Mouse (Mus musculus) liver, adult 2 months (tissue): ENCODE measurements at regions not wholly inside any gene's neighbourhood (a gene's known extent, or its start where the extent isn't known, plus 50 kb on each side); places are given as distances from the start of the nearest gene placed in this dataset.

Experiments used
- DNase-seq: peaks from one replicate; pipeline ENCODE4 v3.0.0-alpha.2; 2011; ENCODE audit warnings: low read depth, low spot score; ENCODE audit errors: extremely low read depth
- H3K27ac ChIP-seq: fragments of 200-500 bp; replicated peaks from 2 replicates; pipeline ENCODE4 v1.5.1; 2012; ENCODE audit warnings: low read depth, mild to moderate bottlenecking, control low read depth, inconsistent platforms, low read length; ENCODE audit not compliant: insufficient read depth
- H3K27me3 ChIP-seq: fragments of 200-500 bp; 2 replicates; pipeline ENCODE4 v1.6.1; 2012; ENCODE audit warnings: mild to moderate bottlenecking, moderate library complexity, low read length, inconsistent platforms; ENCODE audit not compliant: control insufficient read depth, insufficient read depth
- H3K36me3 ChIP-seq: fragments of 200-500 bp; 2 replicates; pipeline ENCODE4 v1.6.1; 2012; ENCODE audit warnings: low read length, inconsistent platforms; ENCODE audit not compliant: control insufficient read depth, insufficient read depth
- H3K4me1 ChIP-seq: fragments of 200-500 bp; 2 replicates; pipeline ENCODE4 v1.6.1; 2011; ENCODE audit warnings: low read length; ENCODE audit not compliant: control insufficient read depth, insufficient read depth
- H3K4me3 ChIP-seq: fragments of 200-500 bp; 2 replicates; pipeline ENCODE4 v1.5.1; 2011; ENCODE audit warnings: low read depth, mild to moderate bottlenecking, control low read depth, low read length, moderate library complexity; ENCODE audit not compliant: insufficient read depth
- H3K79me2 ChIP-seq: fragments of 200-500 bp; 2 replicates; pipeline ENCODE4 v1.6.1; 2012; ENCODE audit warnings: inconsistent platforms, mild to moderate bottlenecking, low read length, moderate library complexity; ENCODE audit not compliant: control insufficient read depth, insufficient read depth
- H3K9ac ChIP-seq: fragments of 200-500 bp; 2 replicates; pipeline ENCODE4 v1.6.1; 2012; ENCODE audit warnings: low read depth, mild to moderate bottlenecking, control low read depth, inconsistent platforms, low read length
- CTCF ChIP-seq: fragments of 200-500 bp; IDR thresholded peaks from 2 replicates; pipeline ENCODE4 v1.5.1; 2011; ENCODE audit warnings: low read depth, low read length, control low read depth
- POLR2A ChIP-seq: fragments of 200-500 bp; IDR thresholded peaks from 2 replicates; pipeline ENCODE4 v1.6.1; 2011; ENCODE audit warnings: low read length, control low read depth; ENCODE audit not compliant: insufficient read depth; ENCODE audit errors: extremely low read depth
- WGBS: fragments of 180-500 bp; shearing (Covaris S2); methylation state at CpG from one replicate; pipeline ENCODE4 v1.1.7; 2018; 5-methylcytosine and 5-hydroxymethylcytosine counted together

DNA sequence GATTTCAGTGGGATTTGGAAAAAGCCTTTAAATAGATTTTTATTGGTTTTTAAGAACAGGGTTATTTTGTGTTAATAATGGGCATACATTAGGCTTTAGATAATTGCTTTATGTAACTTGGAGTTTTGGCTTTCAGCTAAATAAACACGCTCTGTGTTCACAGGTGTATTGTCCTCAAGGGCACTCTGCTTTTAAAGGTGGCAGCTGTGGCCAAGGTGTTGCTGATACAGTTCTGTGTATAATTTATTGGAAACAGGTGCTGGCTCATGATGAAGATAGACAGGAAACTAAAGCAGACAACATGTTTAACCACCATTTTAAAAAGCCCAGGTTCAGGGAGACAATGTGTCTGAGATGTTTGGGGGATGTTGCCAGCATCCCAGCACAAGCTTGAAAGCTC, 242.3 kb upstream of the Lrtm1 start:
- peaks cover 8% of the 10 kb centered on the region for H3K4me1 ChIP-seq
- H3K36me3 ChIP-seq = no peaks in the 10 kb centered on the region
- peak; percentile 67 for DNase-seq
- no peaks in the 10 kb centered on the region for H3K79me2 ChIP-seq
- H3K9ac ChIP-seq = no peak overlapping the region
- WGBS = 18% methylated on average over 1 of the region's 1 CpGs
- no peak overlapping the region for H3K27ac ChIP-seq
- H3K4me3 ChIP-seq = no peak overlapping the region
- no peaks in the 10 kb centered on the region for H3K27me3 ChIP-seq
- TF ChIP-seq CTCF = no peak
- no peak for TF ChIP-seq POLR2A

DNA sequence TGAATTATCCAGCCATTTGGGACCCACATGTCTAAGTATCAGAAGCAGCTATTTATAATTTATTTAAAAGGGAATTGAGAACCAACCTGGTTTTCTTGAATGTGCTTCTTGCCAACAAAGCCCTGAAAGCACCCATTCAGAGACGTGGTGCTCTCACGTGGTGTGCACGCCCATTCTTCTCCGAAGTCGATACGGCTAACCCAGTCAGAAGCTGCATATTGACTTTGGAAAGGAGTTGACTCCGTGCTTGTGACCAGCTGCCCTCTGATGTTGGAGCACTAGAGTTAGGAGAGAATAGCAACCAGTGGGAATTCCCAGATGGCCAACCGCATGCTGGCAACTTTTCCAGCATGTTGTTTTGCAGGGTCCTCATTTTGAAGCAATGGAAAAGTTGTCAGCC, 240.2 kb upstream of the Lrtm1 start:
- no peak overlapping the region; the same call in 1 of the 2 replicates for H3K27ac ChIP-seq
- no peak overlapping the region for H3K9ac ChIP-seq
- 29% methylated on average over 8 of the region's 8 CpGs for WGBS
- H3K36me3 ChIP-seq = no peaks in the 10 kb centered on the region
- H3K4me1 ChIP-seq = peaks cover 8% of the 10 kb centered on the region
- no peaks in the 10 kb centered on the region for H3K79me2 ChIP-seq
- no peak overlapping the region for H3K4me3 ChIP-seq
- H3K27me3 ChIP-seq = no peaks in the 10 kb centered on the region
- peak; percentile 91 for DNase-seq
- TF ChIP-seq POLR2A (no peak), CTCF (no peak)

DNA sequence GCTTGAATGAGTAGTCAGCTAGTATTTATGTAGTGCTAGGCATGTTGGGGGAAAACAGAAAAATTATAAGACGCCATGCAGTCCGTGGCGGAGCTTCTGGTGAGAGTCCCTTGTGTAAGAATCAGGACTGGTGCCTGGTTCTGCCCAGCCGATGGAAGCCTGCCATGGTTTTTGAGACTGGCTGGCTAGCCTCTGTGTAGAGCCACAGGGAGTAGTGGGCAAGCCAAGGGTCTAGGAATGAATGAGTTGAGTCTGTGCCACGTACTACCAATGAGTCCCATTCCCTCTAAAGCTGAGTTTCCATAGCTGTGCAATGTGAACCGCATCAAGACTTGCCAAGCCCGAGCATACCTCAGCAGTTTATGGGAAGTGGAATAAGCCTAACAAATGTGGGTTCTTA, 236.3 kb upstream of the Lrtm1 start:
- Histone ChIP-seq H3K79me2 (no peaks in the 10 kb centered on the region), H3K4me1 (peaks cover 4% of the 10 kb centered on the region)
- no peak for DNase-seq

GRCm38 (mm10) chr14:28784106-28784633, 233.8 kb upstream of the Lrtm1 start:
- H3K4me3 ChIP-seq = no peak overlapping the region
- 93% methylated on average over 6 of the region's 6 CpGs for WGBS
- no peak overlapping the region for H3K27ac ChIP-seq
- no peaks in the 10 kb centered on the region for H3K79me2 ChIP-seq
- no peaks in the 10 kb centered on the region for H3K27me3 ChIP-seq
- H3K9ac ChIP-seq = no peak overlapping the region
- TF ChIP-seq CTCF (no peak), POLR2A (no peak)
- no peaks in the 10 kb centered on the region for H3K4me1 ChIP-seq
- DNase-seq = no peak
- H3K36me3 ChIP-seq = no peaks in the 10 kb centered on the region

More for the DNA sequence above, 236.3 kb upstream of the Lrtm1 start:
- no peaks in the 10 kb centered on the region for H3K27me3 ChIP-seq
- 92% methylated on average over 7 of the region's 7 CpGs for WGBS
- no peaks in the 10 kb centered on the region for H3K36me3 ChIP-seq
- H3K9ac ChIP-seq = no peak overlapping the region
- H3K4me3 ChIP-seq = no peak overlapping the region
- TF ChIP-seq CTCF (no peak), POLR2A (no peak)
- H3K27ac ChIP-seq = no peak overlapping the region

DNA sequence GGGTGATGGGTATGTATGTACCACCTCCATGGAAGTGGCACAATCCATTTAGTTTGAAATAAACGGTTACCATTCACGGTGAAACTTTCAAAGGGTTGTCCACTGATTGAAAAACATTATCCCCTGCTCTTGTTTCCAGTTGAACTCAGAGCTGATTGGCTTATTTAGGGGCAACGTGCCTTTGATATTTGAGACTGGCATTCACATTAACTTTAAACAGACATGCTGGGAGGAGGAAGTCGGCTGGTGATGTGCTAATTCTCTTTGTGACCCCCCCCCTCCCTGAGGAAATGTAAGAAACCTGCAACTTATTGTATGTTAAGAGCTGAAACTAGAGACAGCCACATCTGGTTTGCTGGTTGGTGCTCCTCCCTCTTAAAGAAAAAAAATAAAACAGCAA, 219.7 kb upstream of the Lrtm1 start:
- TF ChIP-seq POLR2A (no peak), CTCF (no peak)
- Histone ChIP-seq H3K4me1 (no peaks in the 10 kb centered on the region), H3K9ac (no peak overlapping the region), H3K4me3 (no peak overlapping the region), H3K36me3 (no peaks in the 10 kb centered on the region), H3K27ac (no peak overlapping the region), H3K27me3 (0 out of 2 replicates have a peak, but pooled peaks cover 2% of the 10 kb centered on the region), H3K79me2 (no peaks in the 10 kb centered on the region)
- 8% methylated on average over 4 of the region's 4 CpGs for WGBS
- no peak for DNase-seq

DNA sequence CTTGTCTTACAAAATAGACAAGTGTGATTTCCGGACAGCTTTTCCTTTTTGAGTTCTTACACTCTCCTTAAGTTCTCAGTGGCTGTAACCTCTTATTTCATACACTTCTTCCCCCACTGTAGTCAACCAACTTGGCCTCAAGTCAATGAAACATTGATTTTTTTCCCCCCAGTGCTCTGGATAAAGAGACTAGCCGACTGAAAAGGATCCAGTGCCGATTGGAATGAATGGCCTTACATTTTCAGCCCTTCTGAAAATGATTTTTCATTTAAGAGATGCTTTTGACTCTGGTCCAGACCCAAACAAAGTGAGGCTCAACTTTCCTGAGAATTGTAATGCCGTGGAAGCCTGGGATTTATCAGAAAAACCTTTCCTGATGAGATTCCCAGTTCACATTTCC, 216.3 kb upstream of the Lrtm1 start:
- H3K4me3 ChIP-seq = no peak overlapping the region

More for the DNA sequence above, 216.3 kb upstream of the Lrtm1 start:
- Histone ChIP-seq H3K4me1 (no peaks in the 10 kb centered on the region), H3K27me3 (no peaks in the 10 kb centered on the region), H3K27ac (no peak overlapping the region), H3K9ac (no peak overlapping the region), H3K36me3 (no peaks in the 10 kb centered on the region), H3K79me2 (no peaks in the 10 kb centered on the region)
- TF ChIP-seq CTCF = no peak
- no peak for TF ChIP-seq POLR2A
- 53% methylated on average over 4 of the region's 4 CpGs for WGBS
- no peak for DNase-seq
